Mouse (Mus musculus): ENCODE results near the gene Ergic1. TPM values are rescaled to one million over a fixed set of nuclear protein-coding genes. Genes with fewer than 3 reads are reported as not detected.

Gene Ergic1
- 22.9 TPM for polyA plus RNA-seq (2017; shearing (Covaris generic))

GRCm38 (mm10) chr17:26561290-26561640 lies at the start of gene Ergic1:
Ergic1 (plus strand) TSS chr17:26561489.

GRCm38 (mm10) chr17:26561651-26562181 lies 427 bp downstream of the Ergic1 start, which contains the start of gene Dusp1:
Dusp1 (minus strand) TSS chr17:26562128.

GRCm38 (mm10) chr17:26662978-26663683 lies 101.8 kb downstream of the Ergic1 start, which contains the start of gene Atp6v0e:
Atp6v0e (plus strand) TSS chr17:26663231.

Other genes with a start within 250 kb of the Ergic1 start
- not detected for gene Neurl1b, start 146.7 kb upstream of the Ergic1 start, polyA plus RNA-seq (2017; shearing (Covaris generic))
- gene Dusp1, start 639 bp downstream of the Ergic1 start, polyA plus RNA-seq (2017; shearing (Covaris generic)): 290 TPM
- gene Atp6v0e, start 101.7 kb downstream of the Ergic1 start, polyA plus RNA-seq (2017; shearing (Covaris generic)): 275 TPM
- gene Crebrf, start 154.2 kb downstream of the Ergic1 start, polyA plus RNA-seq (2017; shearing (Covaris generic)): 199 TPM
- gene Bnip1, start 219.6 kb downstream of the Ergic1 start, polyA plus RNA-seq (2017; shearing (Covaris generic)): 20.7 TPM